Mouse (Mus musculus): Measurements from ENCODE around the gene Nme7.

GRCm38 (mm10) chr1:164335846-164336245, 31.9 kb downstream of the Nme7 start:
- TF ChIP-seq POLR2A (IDR thresholded peaks at IDR 0.05; ENCODE audit: insufficient read depth, low read depth, low read length) = no peak
- TF ChIP-seq CTCF (IDR thresholded peaks at IDR 0.05; ENCODE audit: insufficient read depth, low read depth, low read length) = no peak
